25 mouse cellular contexts compared by ENCODE assay signal in the genomic region with DNA sequence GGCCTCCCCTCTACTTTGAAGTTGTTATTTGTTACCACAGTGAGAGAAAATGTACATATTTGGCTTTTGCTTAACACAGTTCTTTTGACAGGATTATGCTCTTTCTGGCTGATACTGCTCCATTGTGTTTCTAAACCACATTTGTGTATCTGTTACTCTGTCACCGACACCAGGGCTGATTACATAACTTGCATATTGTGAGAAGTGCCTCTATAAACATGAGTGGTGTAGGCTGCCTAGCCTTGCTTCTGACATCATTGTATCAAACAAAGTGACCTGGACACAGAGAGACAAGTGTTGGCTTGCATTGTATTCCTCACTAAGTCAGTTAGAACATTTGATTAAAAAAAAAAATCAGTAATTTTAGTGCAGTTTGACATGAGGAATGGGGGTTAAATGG. TPM values are rescaled to one million over a fixed set of nuclear protein-coding genes. Genes with fewer than 3 reads are reported as not detected.
"Had no signal": no experiment of that assay in that cellular context is flagged by ENCODE, and none has a peak within 500 bp of the region (broad histone marks: within the 10 kb centered on the region; RNA-seq: fewer than 3 reads in every experiment).

No protein-coding gene starts in this region.

- H3K4me1 ChIP-seq: limb, embryonic 12.5 days had no signal

- H3K27ac ChIP-seq: kidney, embryonic 15.5 days; left cerebral cortex, adult 2 months; limb, embryonic 12.5 days; limb, embryonic 15.5 days; stomach, embryonic 15.5 days had no signal

- H3K27me3 ChIP-seq: kidney, embryonic 15.5 days; limb, embryonic 12.5 days; limb, embryonic 15.5 days; stomach, embryonic 15.5 days had no signal

- H3K4me2 ChIP-seq: kidney, embryonic 15.5 days; limb, embryonic 12.5 days; limb, embryonic 15.5 days; midbrain, embryonic 11.5 days; stomach, embryonic 15.5 days had no signal

- H3K9me3 ChIP-seq: kidney, embryonic 15.5 days; limb, embryonic 12.5 days; limb, embryonic 15.5 days; stomach, embryonic 15.5 days had no signal

- DNase-seq: layer of hippocampus, postnatal 36 days; left cerebral cortex, postnatal 4 days; lung, adult 18-20 months; lung, postnatal 4 days; midbrain, embryonic 14.5 days; spleen, adult 18-20 months; thymus, postnatal 25 days had no signal

- H3K4me3 ChIP-seq: kidney, embryonic 15.5 days; left cerebral cortex, adult 2 months; limb, embryonic 12.5 days; limb, embryonic 15.5 days; stomach, embryonic 15.5 days had no signal

- H3K9ac ChIP-seq: kidney, embryonic 15.5 days; limb, embryonic 12.5 days; limb, embryonic 15.5 days; stomach, embryonic 15.5 days had no signal

RNA-seq across cellular contexts. Expression of a gene that starts 18.3 kb away (rescaled TPM):
- total RNA-seq: layer of hippocampus, adult 18-20 months; layer of hippocampus, postnatal 10 days; layer of hippocampus, postnatal 36 days; megakaryocyte-erythroid progenitor cell, adult 5-6 weeks had no signal
- polyA plus RNA-seq: intestine, embryonic 14.5 days; intestine, postnatal 0 days; kidney, embryonic 15.5 days; limb, embryonic 12.5 days; limb, embryonic 15.5 days; midbrain, embryonic 11.5 days; neural tube, embryonic 14.5 days; stomach, embryonic 15.5 days; thymus, postnatal 0 days had no signal

RNA-seq across cellular contexts. Expression of a gene that starts 25.3 kb away (rescaled TPM):
- total RNA-seq: layer of hippocampus, postnatal 36 days; left cerebral cortex, adult 2 months; megakaryocyte progenitor cell, adult 5-6 weeks; megakaryocyte-erythroid progenitor cell, adult 5-6 weeks had no signal
- polyA plus RNA-seq: intestine, embryonic 14.5 days; lung, embryonic 16.5 days; midbrain, embryonic 11.5 days; midbrain, embryonic 14.5 days; neural tube, embryonic 11.5 days; neural tube, embryonic 14.5 days; stomach, embryonic 15.5 days; thymus, postnatal 0 days had no signal

RNA-seq across cellular contexts. Expression of a gene that starts 44.7 kb away (rescaled TPM):
- total RNA-seq: layer of hippocampus, adult 18-20 months; layer of hippocampus, postnatal 36 days; left cerebral cortex, adult 2 months; left cerebral cortex, postnatal 14 days; left cerebral cortex, postnatal 4 days; megakaryocyte progenitor cell, adult 5-6 weeks; megakaryocyte-erythroid progenitor cell, adult 5-6 weeks; midbrain, postnatal 0 days had no signal
- polyA plus RNA-seq: intestine, embryonic 14.5 days; intestine, postnatal 0 days; kidney, embryonic 15.5 days; limb, embryonic 12.5 days; limb, embryonic 15.5 days; lung, embryonic 16.5 days; midbrain, embryonic 11.5 days; midbrain, embryonic 14.5 days; midbrain, postnatal 0 days; neural tube, embryonic 11.5 days; neural tube, embryonic 14.5 days; stomach, embryonic 15.5 days; thymus, postnatal 0 days had no signal
